Mouse (Mus musculus) gastrocnemius, postnatal 10 days (tissue): ENCODE measurements at regions not wholly inside any gene's neighbourhood (a gene's known extent, or its start where the extent isn't known, plus 50 kb on each side); places are given as distances from the start of the nearest gene placed in this dataset.
A peak's percentile ranks its signal among the peaks of the same experiment; 100 is the strongest.

Source experiments
- DNase-seq: peaks from one replicate; pipeline ENCODE4 v3.0.0; 2021; ENCODE audit warnings: mixed read lengths

GRCm38 (mm10) chr2:160186106-160186505, 147.9 kb downstream of the Gm826 start:
- no peak for DNase-seq

DNA sequence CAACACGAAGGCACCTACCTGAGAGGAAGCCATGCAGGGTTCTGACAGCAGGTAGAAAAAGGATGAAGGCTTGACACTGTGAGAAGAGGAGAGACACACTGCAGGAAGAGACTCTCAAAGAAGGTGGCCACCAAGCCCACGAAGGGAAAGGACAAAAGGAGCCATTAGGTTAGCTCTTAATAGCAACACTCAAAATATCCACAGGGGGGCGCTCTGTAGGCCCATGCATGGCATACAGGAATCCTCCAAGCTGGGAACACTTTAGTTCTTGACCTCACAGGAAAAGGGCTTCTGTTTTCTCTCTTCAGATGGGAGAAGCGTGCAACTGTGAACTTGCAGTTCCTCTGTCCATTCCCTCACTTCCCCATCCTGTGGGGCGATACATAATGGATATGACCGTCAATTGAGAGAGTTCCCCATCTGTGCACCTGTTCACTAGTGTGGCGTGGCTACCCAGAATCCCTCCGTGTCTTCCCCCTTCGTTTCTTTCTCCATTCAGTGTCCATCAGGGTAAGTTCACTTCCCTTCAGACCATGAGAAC, 162.9 kb downstream of the Gm826 start:
- no peak for DNase-seq

GRCm38 (mm10) chr2:160158599-160159261, 175.2 kb downstream of the Gm826 start:
- DNase-seq, result no peak

- DNase-seq, result no peak
Measured at GRCm38 (mm10) chr2:160153781-160154180, 180.2 kb downstream of the Gm826 start.

DNA sequence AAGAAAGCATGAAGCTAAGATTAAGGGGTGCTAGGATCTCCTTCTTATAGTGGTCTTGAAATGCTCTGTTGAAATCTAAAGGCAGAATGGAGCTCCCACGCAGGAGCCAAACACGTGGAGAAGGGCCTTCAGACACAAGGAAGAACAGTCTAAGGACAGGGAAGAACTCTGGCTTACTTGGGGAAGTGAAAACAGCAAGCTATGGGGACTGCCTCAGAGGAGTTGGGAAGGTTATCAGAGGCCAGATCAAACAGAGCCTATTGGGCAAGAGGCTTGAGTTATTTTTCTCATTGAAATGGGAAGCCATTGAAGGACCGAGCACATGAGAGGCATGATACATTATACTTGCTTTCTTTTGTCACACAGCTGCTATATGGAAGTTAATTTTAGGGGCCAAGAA, 181.9 kb downstream of the Gm826 start:
- no peak for DNase-seq

- DNase-seq, result no peak
Measured at GRCm38 (mm10) chr2:160148936-160149335, 185.0 kb downstream of the Gm826 start.

DNA sequence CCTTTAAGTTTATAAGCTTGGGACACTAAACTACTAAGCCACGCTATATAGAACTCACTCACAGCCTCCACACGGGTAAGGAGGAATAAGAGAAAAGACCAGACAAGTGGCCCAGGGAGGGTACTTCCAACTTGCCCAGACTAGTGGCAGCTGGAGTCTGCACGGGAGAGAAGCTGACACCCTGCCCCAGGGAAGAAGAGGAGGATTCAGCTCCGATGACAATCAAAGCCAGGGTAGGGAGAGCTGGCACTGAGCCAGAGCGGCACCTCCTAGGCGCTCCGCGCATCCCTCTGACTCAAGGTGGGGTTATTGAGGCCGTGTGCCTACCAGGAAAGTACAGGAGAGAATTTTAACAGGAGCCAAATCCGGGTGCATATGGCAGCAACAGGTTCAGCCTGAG, 185.4 kb downstream of the Gm826 start:
- DNase-seq, result no peak

- no peak for DNase-seq
Measured at GRCm38 (mm10) chr2:160148031-160148430, 185.9 kb downstream of the Gm826 start.

- no peak for DNase-seq
Measured at GRCm38 (mm10) chr2:160140166-160140740, 193.7 kb downstream of the Gm826 start.

GRCm38 (mm10) chr2:160138091-160138490, 195.9 kb downstream of the Gm826 start:
- DNase-seq, result no peak

DNA sequence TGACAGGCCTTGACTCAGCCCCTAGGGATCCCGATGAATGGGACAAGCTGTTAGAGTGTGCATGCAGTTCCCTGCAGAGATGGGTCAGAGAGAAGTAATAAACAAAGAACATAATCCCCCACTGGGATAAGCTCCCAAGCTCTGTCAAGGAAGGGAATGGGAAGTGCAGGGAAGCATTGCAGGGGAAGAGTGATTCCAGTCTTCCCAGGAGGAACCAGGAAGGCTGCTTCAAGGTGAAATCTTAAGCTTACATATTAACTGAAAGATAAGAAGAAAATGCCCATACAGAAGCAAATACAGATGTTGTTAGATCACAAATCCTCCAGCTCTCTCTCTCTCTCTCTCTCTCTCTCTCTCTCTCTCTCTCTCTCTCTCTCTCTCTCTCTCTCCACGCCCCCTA, 202.2 kb downstream of the Gm826 start:
- DNase-seq, result no peak

DNA sequence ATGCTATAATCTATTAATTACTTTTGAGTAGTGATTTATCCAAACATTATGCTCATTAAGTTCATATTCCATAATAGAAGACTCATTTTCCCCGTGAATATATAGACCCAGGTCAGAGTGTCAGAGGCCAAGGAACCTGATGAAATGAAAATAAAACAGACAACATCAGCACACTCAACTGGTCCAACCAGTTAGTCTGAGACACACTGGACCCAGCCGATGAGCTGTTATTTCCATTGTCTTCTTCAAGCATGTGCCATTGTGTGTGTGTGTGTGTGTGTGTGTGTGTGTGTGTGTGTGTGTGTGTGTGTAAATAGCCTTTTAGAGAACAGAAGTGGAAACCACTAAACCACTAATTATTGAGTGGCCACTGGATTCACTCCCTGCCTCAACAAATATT, 202.6 kb downstream of the Gm826 start:
- DNase-seq, result no peak

GRCm38 (mm10) chr2:160117148-160117547, 216.8 kb downstream of the Gm826 start:
- no peak for DNase-seq

GRCm38 (mm10) chr2:160111176-160111692, 222.7 kb downstream of the Gm826 start:
- no peak for DNase-seq

DNA sequence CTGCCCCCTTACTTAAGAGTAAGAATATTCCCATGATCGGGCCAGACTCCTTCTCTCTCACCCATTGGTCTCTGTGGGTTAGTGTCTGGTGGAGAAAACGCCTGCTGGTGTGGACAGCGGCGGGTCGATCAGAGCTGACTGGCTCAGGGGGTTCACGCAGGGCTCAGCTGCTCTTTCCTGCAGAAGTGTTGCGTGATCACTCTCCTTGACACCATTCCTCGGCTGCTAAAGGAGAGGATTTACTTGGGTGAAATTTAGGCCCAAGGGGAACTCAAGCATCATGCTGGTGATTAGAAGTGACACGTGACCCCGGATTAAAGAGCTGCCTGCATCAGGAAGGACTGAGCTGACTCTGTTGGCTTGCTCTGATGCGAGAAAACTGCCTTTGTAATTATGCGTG, 240.9 kb downstream of the Gm826 start:
- no peak for DNase-seq

DNA sequence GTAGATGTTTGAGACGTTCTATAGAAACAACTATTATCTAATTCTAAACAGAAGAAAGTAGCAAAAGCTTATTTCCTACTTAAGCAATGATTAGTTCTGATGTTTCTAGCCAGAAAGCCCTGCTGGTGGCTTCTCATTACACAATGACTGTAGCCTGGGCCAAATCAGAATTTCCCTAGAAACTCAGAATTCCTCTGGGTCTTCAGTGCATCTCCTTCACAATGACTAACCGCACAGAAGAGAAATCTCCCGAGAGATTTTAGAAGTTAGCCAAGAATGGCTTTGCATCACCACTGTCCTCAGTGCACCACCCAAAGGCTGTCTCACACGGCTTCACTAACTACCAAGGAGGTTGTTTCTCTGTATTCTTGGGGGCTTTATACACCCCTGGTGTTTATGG, 248.0 kb downstream of the Gm826 start:
- no peak for DNase-seq

- no peak for DNase-seq
Measured at GRCm38 (mm10) chr2:160083674-160084073, 250.3 kb downstream of the Gm826 start.

DNA sequence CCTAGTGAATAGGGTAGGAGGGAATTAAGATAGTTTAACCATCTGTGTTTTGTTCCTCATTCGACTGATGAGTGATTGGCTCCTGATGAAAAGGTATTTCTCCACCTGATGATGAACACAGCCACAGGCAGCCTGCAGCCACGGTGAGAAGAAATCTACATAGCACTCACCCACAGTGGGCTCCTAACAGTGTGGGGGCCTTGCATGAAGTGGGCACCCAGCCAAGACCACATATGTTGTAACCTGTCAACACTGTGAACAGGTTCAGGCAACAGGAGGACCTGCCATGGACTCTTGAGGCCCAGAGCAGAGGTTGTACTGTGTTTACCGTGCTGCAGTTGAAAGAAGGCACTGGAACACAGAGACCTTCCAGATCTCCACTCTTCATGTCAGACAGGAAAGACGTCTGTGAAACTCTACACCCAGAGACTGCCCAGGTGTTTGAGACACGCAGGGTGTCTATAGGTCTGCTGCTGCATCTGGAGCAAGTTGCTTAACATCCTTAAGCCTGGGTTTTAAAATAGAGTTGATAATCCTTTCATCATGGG, 251.8 kb downstream of the Gm826 start:
- DNase-seq, result no peak

- no peak for DNase-seq
Measured at GRCm38 (mm10) chr2:160075694-160076093, 258.3 kb downstream of the Gm826 start.

DNA sequence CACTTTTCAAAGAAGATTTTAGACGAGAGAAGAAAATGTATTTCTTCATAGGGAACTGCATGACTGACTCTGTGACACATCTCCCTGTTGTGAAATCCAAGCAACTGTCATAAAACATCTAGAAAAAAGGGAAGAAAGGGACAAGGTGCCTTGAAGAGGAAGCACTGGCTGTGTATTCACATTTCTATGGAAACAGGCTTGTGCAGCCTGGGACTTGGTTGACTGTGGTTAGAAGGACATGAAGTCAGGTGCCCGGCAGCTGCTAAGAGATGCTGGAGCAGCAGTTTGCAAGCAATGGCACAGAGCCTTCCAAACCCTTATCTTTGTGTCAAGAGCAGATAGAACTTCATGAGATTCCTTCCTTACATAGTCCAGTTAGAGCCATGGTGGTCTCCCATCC, 263.5 kb downstream of the Gm826 start:
- no peak for DNase-seq

DNA sequence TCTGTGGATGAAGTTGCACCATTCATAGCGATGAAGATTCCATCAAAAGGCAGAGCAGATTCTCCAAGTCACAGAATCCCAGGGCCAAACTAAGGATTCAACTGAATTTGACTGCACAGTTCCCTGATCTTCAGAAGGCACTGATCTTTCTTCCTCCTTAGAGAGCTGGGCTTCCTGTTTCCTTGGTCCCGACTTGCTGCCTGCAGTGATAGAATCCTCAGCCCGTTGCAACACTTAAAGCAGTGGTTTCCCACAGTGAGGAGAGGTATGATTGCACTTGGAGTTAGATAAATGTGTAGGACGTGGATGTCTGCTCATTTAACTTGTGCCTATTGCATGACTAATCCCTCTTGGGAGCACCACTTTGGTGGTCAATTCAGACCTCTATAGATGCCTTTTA, 265.2 kb downstream of the Gm826 start:
- DNase-seq, result no peak

DNA sequence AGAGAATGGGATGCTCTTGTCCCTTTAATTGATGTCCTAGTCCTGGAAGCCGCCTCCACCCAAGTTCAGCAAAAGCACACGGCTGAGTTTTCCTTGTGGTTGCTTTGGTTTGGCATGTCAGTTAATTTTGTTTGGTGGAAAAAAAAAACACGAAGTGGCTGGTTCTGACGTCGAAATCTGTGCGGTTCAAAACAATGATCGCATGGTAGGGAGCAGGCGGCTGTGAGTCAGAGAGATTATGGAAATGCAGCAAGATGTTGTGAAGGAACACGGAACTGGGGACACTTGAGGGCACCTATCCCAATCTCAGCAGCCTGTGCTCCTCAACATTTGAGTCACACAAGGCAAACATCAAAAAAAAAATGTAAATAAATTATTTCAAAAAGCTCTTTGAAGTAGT, 266.1 kb downstream of the Gm826 start:
- no peak for DNase-seq

- DNase-seq, result peak; percentile 64
Measured at GRCm38 (mm10) chr2:160066491-160067303, 267.3 kb downstream of the Gm826 start.
